Mouse (Mus musculus): Measurements from ENCODE around the gene Sorcs3. TPM values are rescaled to one million over a fixed set of nuclear protein-coding genes. Genes with fewer than 3 reads are reported as not detected.

The Sorcs3 gene
- polyA plus RNA-seq, 1 experiment = 0.03 TPM

DNA sequence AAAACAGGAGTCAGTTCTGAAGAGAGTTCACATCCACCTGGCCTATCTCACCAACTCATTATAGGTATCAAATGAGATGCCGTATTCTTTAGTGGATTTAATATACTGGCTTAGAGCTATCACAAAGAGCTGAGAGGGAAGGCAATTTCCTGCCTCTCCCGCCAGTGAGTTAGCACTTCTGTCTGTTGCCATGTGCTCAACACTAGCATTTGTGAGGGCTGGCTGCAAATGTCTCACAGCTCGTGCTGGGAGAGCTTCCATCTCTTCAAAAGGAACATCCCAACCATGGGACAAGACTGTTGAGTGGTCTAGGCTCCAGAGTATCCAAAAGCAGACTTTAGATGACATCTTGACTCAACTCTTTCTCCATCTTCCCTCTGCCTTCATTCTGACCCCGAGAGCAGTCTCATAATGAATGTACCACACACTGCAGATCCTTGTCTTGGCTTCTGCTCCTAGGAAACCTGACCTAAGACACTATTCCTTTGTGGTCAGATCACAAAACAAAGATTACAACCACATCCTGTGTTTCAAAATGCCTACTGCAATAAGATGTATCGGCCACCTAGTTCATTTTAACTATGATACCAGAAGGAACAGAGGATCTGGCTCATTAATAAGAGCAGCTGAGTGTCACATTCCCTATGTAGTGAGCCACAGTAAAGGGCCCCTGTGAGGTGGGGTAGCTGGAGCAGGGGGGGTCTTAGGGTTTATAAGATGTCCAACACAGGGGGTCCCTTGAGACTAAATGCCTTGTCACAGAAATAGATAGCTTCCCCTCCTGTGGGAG lies 614.9 kb downstream of the Sorcs3 start:
- Histone ChIP-seq H3K4me3 (ENCODE audit: low read depth, low read length) (no peak overlapping the region), H3K36me3 (ENCODE audit: control insufficient read depth, insufficient read depth, low read length) (no peaks in the 10 kb centered on the region), H3K27me3 (ENCODE audit: control insufficient read depth, insufficient read depth, low read length) (no peaks in the 10 kb centered on the region), H3K4me1 (ENCODE audit: control insufficient read depth, insufficient read depth, insufficient read length, low read length) (no peaks in the 10 kb centered on the region), H3K27ac (ENCODE audit: insufficient read depth, low read depth, low read length) (no peak overlapping the region)
- no peak for TF ChIP-seq POLR2A (IDR thresholded peaks at IDR 0.05; ENCODE audit: low read depth, low read length)
- 51% methylated on average over 5 of the region's 5 CpGs for WGBS

DNA sequence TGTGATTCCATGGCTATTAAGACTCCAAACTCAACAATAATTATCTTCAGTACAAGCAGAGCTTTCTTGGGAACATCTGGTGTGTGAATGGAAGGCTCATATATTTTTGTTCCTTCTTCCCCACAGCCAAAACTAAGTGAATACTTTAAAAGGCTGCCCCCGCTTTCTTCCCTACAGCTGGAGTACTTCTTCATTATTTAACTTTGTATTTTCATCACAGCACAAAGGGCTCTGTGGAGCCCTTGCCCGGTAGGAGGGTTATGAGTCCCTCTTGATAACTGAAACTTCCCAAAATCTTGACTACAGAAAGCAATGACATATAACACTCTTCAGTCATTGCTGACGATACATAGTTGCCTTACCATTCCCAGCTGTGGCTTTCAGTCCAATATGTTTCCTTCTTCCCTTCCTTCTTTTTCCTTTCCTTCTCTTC lies 615.5 kb downstream of the Sorcs3 start:
- no peaks in the 10 kb centered on the region for H3K36me3 ChIP-seq (ENCODE audit: control insufficient read depth, insufficient read depth, low read length)
- no peak overlapping the region for H3K27ac ChIP-seq (ENCODE audit: insufficient read depth, low read depth, low read length)
- H3K4me1 ChIP-seq (ENCODE audit: control insufficient read depth, insufficient read depth, insufficient read length, low read length) = no peaks in the 10 kb centered on the region
- 83% methylated on average over 3 of the region's 3 CpGs for WGBS
- TF ChIP-seq CTCF (IDR thresholded peaks at IDR 0.05; ENCODE audit: extremely low read depth, insufficient read length, insufficient replicate concordance, low read depth, low read length) (no peak), POLR2A (IDR thresholded peaks at IDR 0.05; ENCODE audit: low read depth, low read length) (no peak)
- H3K27me3 ChIP-seq (ENCODE audit: control insufficient read depth, insufficient read depth, low read length) = no peaks in the 10 kb centered on the region
- no peak overlapping the region for H3K4me3 ChIP-seq (ENCODE audit: low read depth, low read length)

GRCm38 (mm10) chr19:48834342-48834741 lies 628.5 kb downstream of the Sorcs3 start:
- no peaks in the 10 kb centered on the region for H3K27me3 ChIP-seq (ENCODE audit: control insufficient read depth, insufficient read depth, low read length)
- WGBS = 86% methylated on average over 3 of the region's 3 CpGs
- H3K4me3 ChIP-seq (ENCODE audit: low read depth, low read length) = no peak overlapping the region
- TF ChIP-seq CTCF (IDR thresholded peaks at IDR 0.05; ENCODE audit: extremely low read depth, insufficient read length, insufficient replicate concordance, low read depth, low read length) (no peak), POLR2A (IDR thresholded peaks at IDR 0.05; ENCODE audit: low read depth, low read length) (no peak)
- no peaks in the 10 kb centered on the region for H3K4me1 ChIP-seq (ENCODE audit: control insufficient read depth, insufficient read depth, insufficient read length, low read length)
- no peaks in the 10 kb centered on the region for H3K36me3 ChIP-seq (ENCODE audit: control insufficient read depth, insufficient read depth, low read length)
- H3K27ac ChIP-seq (ENCODE audit: insufficient read depth, low read depth, low read length) = no peak overlapping the region

- H3K27me3 ChIP-seq (ENCODE audit: control insufficient read depth, insufficient read depth, low read length) = no peaks in the 10 kb centered on the region
- TF ChIP-seq POLR2A (IDR thresholded peaks at IDR 0.05; ENCODE audit: low read depth, low read length) (no peak), CTCF (IDR thresholded peaks at IDR 0.05; ENCODE audit: extremely low read depth, insufficient read length, insufficient replicate concordance, low read depth, low read length) (no peak)
- 61% methylated on average over 4 of the region's 4 CpGs for WGBS
- H3K36me3 ChIP-seq (ENCODE audit: control insufficient read depth, insufficient read depth, low read length) = no peaks in the 10 kb centered on the region
- no peak overlapping the region for H3K27ac ChIP-seq (ENCODE audit: insufficient read depth, low read depth, low read length)
- H3K4me3 ChIP-seq (ENCODE audit: low read depth, low read length) = no peak overlapping the region
- H3K4me1 ChIP-seq (ENCODE audit: control insufficient read depth, insufficient read depth, insufficient read length, low read length) = no peaks in the 10 kb centered on the region
Measured at GRCm38 (mm10) chr19:48839418-48839817, 633.6 kb downstream of the Sorcs3 start.

- Histone ChIP-seq H3K36me3 (ENCODE audit: control insufficient read depth, insufficient read depth, low read length) (no peaks in the 10 kb centered on the region), H3K4me1 (ENCODE audit: control insufficient read depth, insufficient read depth, insufficient read length, low read length) (no peaks in the 10 kb centered on the region), H3K27ac (ENCODE audit: insufficient read depth, low read depth, low read length) (no peak overlapping the region), H3K4me3 (ENCODE audit: low read depth, low read length) (no peak overlapping the region), H3K27me3 (ENCODE audit: control insufficient read depth, insufficient read depth, low read length) (no peaks in the 10 kb centered on the region)
- no peak for TF ChIP-seq POLR2A (IDR thresholded peaks at IDR 0.05; ENCODE audit: low read depth, low read length)
- TF ChIP-seq CTCF (IDR thresholded peaks at IDR 0.05; ENCODE audit: extremely low read depth, insufficient read length, insufficient replicate concordance, low read depth, low read length) = no peak
- 41% methylated on average over 3 of the region's 3 CpGs for WGBS
Measured at GRCm38 (mm10) chr19:48847700-48848099, 641.9 kb downstream of the Sorcs3 start.

DNA sequence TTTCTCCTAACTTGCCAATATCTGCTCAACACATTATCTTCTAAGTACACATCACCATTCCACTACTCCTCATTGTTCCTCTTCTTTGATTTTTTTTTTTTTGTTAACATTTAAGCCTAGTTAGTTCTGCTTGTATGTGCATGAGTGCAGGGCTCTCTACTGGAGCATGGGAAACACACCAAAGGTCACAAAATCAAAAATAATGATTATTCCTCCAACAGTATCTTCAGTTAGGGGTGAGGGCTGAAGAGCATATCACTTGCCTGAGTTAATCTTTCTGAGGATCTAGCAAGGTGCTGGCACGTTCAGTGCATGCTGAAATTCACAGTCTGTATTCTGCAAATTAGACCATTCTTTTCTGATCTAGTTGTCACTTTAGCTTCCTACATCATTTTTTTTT lies 644.6 kb downstream of the Sorcs3 start:
- no peaks in the 10 kb centered on the region for H3K27me3 ChIP-seq (ENCODE audit: control insufficient read depth, insufficient read depth, low read length)
- no peak overlapping the region for H3K4me3 ChIP-seq (ENCODE audit: low read depth, low read length)
- no peak overlapping the region for H3K27ac ChIP-seq (ENCODE audit: insufficient read depth, low read depth, low read length)
- TF ChIP-seq CTCF (IDR thresholded peaks at IDR 0.05; ENCODE audit: extremely low read depth, insufficient read length, insufficient replicate concordance, low read depth, low read length) = no peak
- H3K36me3 ChIP-seq (ENCODE audit: control insufficient read depth, insufficient read depth, low read length) = no peaks in the 10 kb centered on the region
- H3K4me1 ChIP-seq (ENCODE audit: control insufficient read depth, insufficient read depth, insufficient read length, low read length) = no peaks in the 10 kb centered on the region
- 78% methylated on average over 1 of the region's 1 CpGs for WGBS
